17 mouse cellular contexts compared by ENCODE assay signal in the genomic region with DNA sequence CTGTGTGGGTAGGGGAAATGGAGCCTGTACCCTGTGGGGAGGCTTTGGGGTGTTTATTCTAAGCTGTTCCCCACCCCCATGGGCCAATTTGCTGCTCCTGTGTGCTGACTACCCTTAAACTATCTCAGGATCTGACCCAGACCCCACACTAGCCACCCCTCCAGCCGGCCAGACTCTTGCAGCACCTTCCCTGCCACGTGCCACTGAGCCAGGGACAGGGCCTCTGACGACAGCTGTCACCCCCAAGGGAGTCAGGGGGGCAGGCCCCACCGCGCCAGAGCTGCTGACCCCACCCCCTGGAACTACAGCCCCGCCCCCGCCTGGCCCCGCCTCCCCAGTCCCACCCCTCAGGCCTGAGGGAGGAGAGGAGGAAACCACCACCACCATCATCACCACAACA. TPM values are rescaled to one million over a fixed set of nuclear protein-coding genes. Genes with fewer than 3 reads are reported as not detected.
DNase-seq lines count a peak whose midpoint lies in the region; ATAC-seq and TF ChIP-seq lines count a peak whose summit lies in the region.
"Had no signal": no experiment of that assay in that cellular context is flagged by ENCODE, and none has a peak within 500 bp of the region (broad histone marks: within the 10 kb centered on the region; RNA-seq: fewer than 3 reads in every experiment).

No protein-coding gene starts in this region.

- no peak for TF ChIP-seq CTCF in thymus, adult 2 months (IDR thresholded peaks at IDR 0.05; ENCODE audit: borderline replicate concordance, control insufficient read depth, extremely low read depth, insufficient read depth, low read length, poor library complexity)
- TF ChIP-seq CTCF in olfactory bulb, adult 2 months (IDR thresholded peaks at IDR 0.05; ENCODE audit: insufficient read depth, low read depth, low read length), result no peak
- TF ChIP-seq CTCF in intestine, postnatal 0 days (IDR thresholded peaks at IDR 0.05; ENCODE audit: low read depth), result no peak

- peak overlapping the region; percentile 37; the same call in 1 of the 2 replicates for H3K9ac ChIP-seq in hindbrain, embryonic 11.5 days (ENCODE audit: low read depth, low read length)
- no peak overlapping the region for H3K9ac ChIP-seq in limb, embryonic 14.5 days (ENCODE audit: low read depth, low read length, severe bottlenecking)
- H3K9ac ChIP-seq in intestine, postnatal 0 days (ENCODE audit: low read depth, low read length), result no peak overlapping the region
- H3K9ac ChIP-seq: limb, embryonic 15.5 days; stomach, embryonic 15.5 days had no signal

- H3K36me3 ChIP-seq in thymus, adult 2 months (ENCODE audit: control insufficient read depth, insufficient read depth, low read length), result no peaks in the 10 kb centered on the region
- no peaks in the 10 kb centered on the region for H3K36me3 ChIP-seq in hindbrain, embryonic 11.5 days (ENCODE audit: control insufficient read depth, insufficient read depth, low read length)
- no peaks in the 10 kb centered on the region for H3K36me3 ChIP-seq in limb, embryonic 14.5 days (ENCODE audit: control insufficient read depth, insufficient read depth, low read length)
- no peaks in the 10 kb centered on the region for H3K36me3 ChIP-seq in intestine, postnatal 0 days (ENCODE audit: control insufficient read depth, insufficient read depth)
- H3K36me3 ChIP-seq: limb, embryonic 15.5 days; stomach, embryonic 15.5 days had no signal

- peaks cover 11% of the 10 kb centered on the region for H3K4me1 ChIP-seq in thymus, adult 2 months (replicated peaks; ENCODE audit: control insufficient read depth, insufficient read depth, low read length)
- no peaks in the 10 kb centered on the region for H3K4me1 ChIP-seq in hindbrain, embryonic 11.5 days (replicated peaks; ENCODE audit: control insufficient read depth, insufficient read depth, low read length)
- H3K4me1 ChIP-seq in limb, embryonic 14.5 days (ENCODE audit: control insufficient read depth, insufficient read depth, low read length), result peaks cover 8% of the 10 kb centered on the region; the same call in 1 of the 2 replicates
- peaks cover 36% of the 10 kb centered on the region for H3K4me1 ChIP-seq in olfactory bulb, adult 2 months (ENCODE audit: control insufficient read depth, insufficient read depth, low read length)
- H3K4me1 ChIP-seq in intestine, postnatal 0 days (replicated peaks; ENCODE audit: control insufficient read depth, insufficient read depth, low read length), result peaks cover 8% of the 10 kb centered on the region; the same call in 1 of the 2 replicates

- H3K4me2 ChIP-seq in hindbrain, embryonic 11.5 days (replicated peaks; ENCODE audit: low read depth, low read length), result peak overlapping the region; percentile 97; the same call in 1 of the 2 replicates
- H3K4me2 ChIP-seq in limb, embryonic 14.5 days (replicated peaks; ENCODE audit: low read depth, low read length, severe bottlenecking), result peak overlapping the region; percentile 15; the same call in 1 of the 2 replicates
- no peak overlapping the region for H3K4me2 ChIP-seq in intestine, postnatal 0 days (replicated peaks; ENCODE audit: low read depth)
- H3K4me2 ChIP-seq: limb, embryonic 15.5 days; stomach, embryonic 15.5 days had no signal

- H3K9me3 ChIP-seq in hindbrain, embryonic 11.5 days (ENCODE audit: control insufficient read depth, low read length), result no peaks in the 10 kb centered on the region
- no peaks in the 10 kb centered on the region for H3K9me3 ChIP-seq in limb, embryonic 14.5 days (ENCODE audit: control insufficient read depth, low read length)
- no peaks in the 10 kb centered on the region for H3K9me3 ChIP-seq in intestine, postnatal 0 days (ENCODE audit: control insufficient read depth)
- H3K9me3 ChIP-seq: G1E; limb, embryonic 15.5 days; stomach, embryonic 15.5 days had no signal

- H3K27me3 ChIP-seq in thymus, adult 2 months (ENCODE audit: control insufficient read depth, insufficient read depth, low read length), result peaks cover 2% of the 10 kb centered on the region; the same call in 1 of the 2 replicates
- H3K27me3 ChIP-seq in hindbrain, embryonic 11.5 days (ENCODE audit: control insufficient read depth, insufficient read depth, low read length), result peaks cover 20% of the 10 kb centered on the region
- peaks cover 19% of the 10 kb centered on the region for H3K27me3 ChIP-seq in limb, embryonic 14.5 days (ENCODE audit: control insufficient read depth, insufficient read depth, low read length)
- peaks cover 19% of the 10 kb centered on the region for H3K27me3 ChIP-seq in intestine, postnatal 0 days (replicated peaks; ENCODE audit: control insufficient read depth, insufficient read depth, low read length)

- H3K4me3 ChIP-seq in thymus, adult 2 months (ENCODE audit: control insufficient read depth, insufficient read depth, low read length), result no peak overlapping the region
- H3K4me3 ChIP-seq in hindbrain, embryonic 11.5 days (ENCODE audit: low read depth, low read length), result no peak overlapping the region; the same call in 1 of the 2 replicates
- no peak overlapping the region for H3K4me3 ChIP-seq in limb, embryonic 14.5 days (replicated peaks; ENCODE audit: low read length)
- H3K4me3 ChIP-seq in olfactory bulb, adult 2 months (ENCODE audit: insufficient read depth, low read depth, low read length), result 0 out of 2 replicates have a peak overlapping the region, but pooled peaks have one; percentile 9
- H3K4me3 ChIP-seq in intestine, postnatal 0 days (ENCODE audit: low read depth, low read length), result no peak overlapping the region
- H3K4me3 ChIP-seq: limb, embryonic 15.5 days; myocyte; stomach, embryonic 15.5 days had no signal

- no peak for ATAC-seq in hindbrain, embryonic 11.5 days (ENCODE audit: low FRiP score)
- no peak for ATAC-seq in limb, embryonic 14.5 days (ENCODE audit: low FRiP score, low read depth)
- no peak for ATAC-seq in intestine, postnatal 0 days

- DNase-seq in thymus, postnatal 0 days (ENCODE audit: low spot score), result peak; percentile 17
- no peak for DNase-seq in thymus, adult 2 months
- no peak for DNase-seq in hindbrain, embryonic 11.5 days (ENCODE audit: low spot score)
- DNase-seq in limb, embryonic 14.5 days (ENCODE audit: low spot score), result no peak
- DNase-seq in adrenal gland, postnatal 14 days, result no peak
- no peak for DNase-seq in kidney, postnatal 36 days
- DNase-seq: heart, adult 18-20 months; kidney, postnatal 14 days; lung, postnatal 10 days; right cerebral cortex, postnatal 14 days had no signal

- no peak overlapping the region for H3K27ac ChIP-seq in thymus, adult 2 months (ENCODE audit: control insufficient read depth, insufficient read depth, low read length)
- no peak overlapping the region for H3K27ac ChIP-seq in hindbrain, embryonic 11.5 days (ENCODE audit: low read depth, low read length)
- H3K27ac ChIP-seq in limb, embryonic 14.5 days (replicated peaks; ENCODE audit: low read depth, low read length), result no peak overlapping the region
- no peak overlapping the region for H3K27ac ChIP-seq in olfactory bulb, adult 2 months (ENCODE audit: insufficient read depth, low read depth, low read length)
- no peak overlapping the region for H3K27ac ChIP-seq in intestine, postnatal 0 days (ENCODE audit: low read depth, low read length)
- H3K27ac ChIP-seq: limb, embryonic 15.5 days; stomach, embryonic 15.5 days had no signal

- no peak for TF ChIP-seq POLR2A in thymus, adult 2 months (IDR thresholded peaks at IDR 0.05; ENCODE audit: control insufficient read depth, extremely low read depth, insufficient read depth, low read length, poor library complexity)
- TF ChIP-seq POLR2A in limb, embryonic 14.5 days (IDR thresholded peaks at IDR 0.05; ENCODE audit: borderline replicate concordance, extremely low read depth, insufficient read depth, insufficient read length), result no peak
- TF ChIP-seq POLR2A in olfactory bulb, adult 2 months (IDR thresholded peaks at IDR 0.05; ENCODE audit: insufficient read depth, low read depth, low read length), result no peak

- WGBS in thymus, adult 2 months, result 4% methylated on average over 8 of the region's 8 CpGs
- WGBS in hindbrain, embryonic 11.5 days, result 0% methylated on average over 8 of the region's 8 CpGs
- 6% methylated on average over 7 of the region's 8 CpGs for WGBS in limb, embryonic 14.5 days
- 2% methylated on average over 8 of the region's 8 CpGs for WGBS in olfactory bulb, adult 2 months
- WGBS in intestine, postnatal 0 days, result 0% methylated on average over 7 of the region's 8 CpGs

RNA-seq across cellular contexts. Expression of a gene that starts 2.3 kb away (rescaled TPM):
- 0.50 and 0.78 TPM in 2 replicates for polyA plus RNA-seq in thymus, postnatal 0 days (2015; fragmentation: Nextera tagmentation; extraction: Ambion mirVana)
- polyA plus RNA-seq in thymus, adult 2 months (2012; rRNA removed), result 2.9 and 3.7 TPM in 2 replicates
- polyA plus RNA-seq in hindbrain, embryonic 11.5 days (2014; fragmentation: Nextera tagmentation; extraction: Ambion mirVana), result 13.2 and 14.2 TPM in 2 replicates
- polyA plus RNA-seq in limb, embryonic 14.5 days (2012; rRNA removed), result 2.5 and 3.2 TPM in 2 replicates
- polyA plus RNA-seq in limb, embryonic 14.5 days (2014; fragmentation: Nextera tagmentation; extraction: Ambion mirVana), result 0.90 and 1.6 TPM in 2 replicates
- not detected in 2 replicates for polyA plus RNA-seq in olfactory bulb, adult 2 months (2012; ENCODE audit: insufficient read depth, insufficient read length, low replicate concordance, missing spikeins)
- 54.2 and 62.2 TPM in 2 replicates for total RNA-seq in adrenal gland, postnatal 14 days (2021)
- 1.3 and 1.9 TPM in 2 replicates for polyA plus RNA-seq in intestine, postnatal 0 days (2015; fragmentation: Nextera tagmentation; extraction: Ambion mirVana)

RNA-seq across cellular contexts. Expression of a gene that starts 3.3 kb away (rescaled TPM):
- not detected in 2 replicates for polyA plus RNA-seq in thymus, postnatal 0 days (2015; fragmentation: Nextera tagmentation; extraction: Ambion mirVana)
- polyA plus RNA-seq in thymus, adult 2 months (2012; rRNA removed), result 0.33 and 0.35 TPM in 2 replicates
- polyA plus RNA-seq in hindbrain, embryonic 11.5 days (2014; fragmentation: Nextera tagmentation; extraction: Ambion mirVana), result 0.90 and 0.92 TPM in 2 replicates
- 0.26 and 1.4 TPM in 2 replicates for polyA plus RNA-seq in limb, embryonic 14.5 days (2012; rRNA removed)
- polyA plus RNA-seq in limb, embryonic 14.5 days (2014; fragmentation: Nextera tagmentation; extraction: Ambion mirVana), result 0.12 and 0.15 TPM in 2 replicates
- not detected in 2 replicates for polyA plus RNA-seq in olfactory bulb, adult 2 months (2012; ENCODE audit: insufficient read depth, insufficient read length, low replicate concordance, missing spikeins)
- total RNA-seq in adrenal gland, postnatal 14 days (2021), result 1.7 and 2.2 TPM in 2 replicates
- polyA plus RNA-seq in intestine, postnatal 0 days (2015; fragmentation: Nextera tagmentation; extraction: Ambion mirVana), result 0.16 and 0.21 TPM in 2 replicates
- total RNA-seq: G1E; heart, adult 18-20 months; heart, postnatal 25 days had no signal
- polyA plus RNA-seq: G1E; limb, embryonic 15.5 days had no signal

RNA-seq across cellular contexts. Expression of a gene that starts 23.1 kb away (rescaled TPM):
- polyA plus RNA-seq in thymus, postnatal 0 days (2015; fragmentation: Nextera tagmentation; extraction: Ambion mirVana), result 91.9 and 94.6 TPM in 2 replicates
- polyA plus RNA-seq in thymus, adult 2 months (2012; rRNA removed), result 280 and 294 TPM in 2 replicates
- polyA plus RNA-seq in hindbrain, embryonic 11.5 days (2014; fragmentation: Nextera tagmentation; extraction: Ambion mirVana), result 68.9 and 69.5 TPM in 2 replicates
- polyA plus RNA-seq in limb, embryonic 14.5 days (2012; rRNA removed), result 123 and 172 TPM in 2 replicates
- 84.8 and 94.0 TPM in 2 replicates for polyA plus RNA-seq in limb, embryonic 14.5 days (2014; fragmentation: Nextera tagmentation; extraction: Ambion mirVana)
- polyA plus RNA-seq in olfactory bulb, adult 2 months (2012; ENCODE audit: insufficient read depth, insufficient read length, low replicate concordance, missing spikeins), result 241 TPM in 1 of 2 replicates, not detected in the other
- total RNA-seq in adrenal gland, postnatal 14 days (2021), result 78.2 and 83.0 TPM in 2 replicates
- 159 and 169 TPM in 2 replicates for polyA plus RNA-seq in intestine, postnatal 0 days (2015; fragmentation: Nextera tagmentation; extraction: Ambion mirVana)

RNA-seq across cellular contexts. Expression of a gene that starts 23.3 kb away (rescaled TPM):
- polyA plus RNA-seq in thymus, postnatal 0 days (2015; fragmentation: Nextera tagmentation; extraction: Ambion mirVana), result 1.6 and 1.7 TPM in 2 replicates
- polyA plus RNA-seq in thymus, adult 2 months (2012; rRNA removed), result 0.34 and 1.0 TPM in 2 replicates
- 0.63 and 0.93 TPM in 2 replicates for polyA plus RNA-seq in hindbrain, embryonic 11.5 days (2014; fragmentation: Nextera tagmentation; extraction: Ambion mirVana)
- polyA plus RNA-seq in limb, embryonic 14.5 days (2012; rRNA removed), result 1.5 and 1.9 TPM in 2 replicates
- polyA plus RNA-seq in limb, embryonic 14.5 days (2014; fragmentation: Nextera tagmentation; extraction: Ambion mirVana), result 0.83 and 1.2 TPM in 2 replicates
- not detected in 2 replicates for polyA plus RNA-seq in olfactory bulb, adult 2 months (2012; ENCODE audit: insufficient read depth, insufficient read length, low replicate concordance, missing spikeins)
- 1.6 TPM in 2 replicates for total RNA-seq in adrenal gland, postnatal 14 days (2021)
- 3.2 TPM in 2 replicates for polyA plus RNA-seq in intestine, postnatal 0 days (2015; fragmentation: Nextera tagmentation; extraction: Ambion mirVana)

RNA-seq across cellular contexts. Expression of a gene that starts 24.0 kb away (rescaled TPM):
- polyA plus RNA-seq in thymus, postnatal 0 days (2015; fragmentation: Nextera tagmentation; extraction: Ambion mirVana), result 15.8 and 18.0 TPM in 2 replicates
- polyA plus RNA-seq in thymus, adult 2 months (2012; rRNA removed), result 38.8 and 42.4 TPM in 2 replicates
- 30.1 and 33.5 TPM in 2 replicates for polyA plus RNA-seq in hindbrain, embryonic 11.5 days (2014; fragmentation: Nextera tagmentation; extraction: Ambion mirVana)
- 21.4 and 24.4 TPM in 2 replicates for polyA plus RNA-seq in limb, embryonic 14.5 days (2012; rRNA removed)
- 14.2 and 16.6 TPM in 2 replicates for polyA plus RNA-seq in limb, embryonic 14.5 days (2014; fragmentation: Nextera tagmentation; extraction: Ambion mirVana)
- polyA plus RNA-seq in olfactory bulb, adult 2 months (2012; ENCODE audit: insufficient read depth, insufficient read length, low replicate concordance, missing spikeins), result not detected in 2 replicates
- 20.2 and 24.7 TPM in 2 replicates for total RNA-seq in adrenal gland, postnatal 14 days (2021)
- 11.4 and 11.9 TPM in 2 replicates for polyA plus RNA-seq in intestine, postnatal 0 days (2015; fragmentation: Nextera tagmentation; extraction: Ambion mirVana)
